Mouse (Mus musculus) ES-Bruce4 (cell line): ENCODE measurements around the gene 2310079G19Rik. TPM values are rescaled to one million over a fixed set of nuclear protein-coding genes. Genes with fewer than 3 reads are reported as not detected.

Experiments
- H3K27ac ChIP-seq: 2 replicates; pipeline ENCODE4 v1.5.1; 2012; ENCODE audit warnings: low read length, inconsistent platforms; ENCODE audit not compliant: insufficient read depth
- H3K27me3 ChIP-seq: 2 replicates; pipeline ENCODE4 v1.6.1; 2012; ENCODE audit warnings: mild to moderate bottlenecking, low read length, inconsistent platforms; ENCODE audit not compliant: control insufficient read depth, poor library complexity, insufficient read depth, severe bottlenecking
- H3K36me3 ChIP-seq: 2 replicates; pipeline ENCODE4 v1.6.1; 2012; ENCODE audit warnings: inconsistent platforms, mild to moderate bottlenecking, low read length, moderate library complexity; ENCODE audit not compliant: control insufficient read depth, poor library complexity, insufficient read depth, severe bottlenecking
- H3K4me1 ChIP-seq: one replicate; pipeline ENCODE4 v1.8.1; 2011; ENCODE audit warnings: low read length; ENCODE audit not compliant: control insufficient read depth, insufficient read depth
- H3K4me3 ChIP-seq: 2 replicates; pipeline ENCODE4 v1.5.1; 2011; ENCODE audit warnings: low read depth, mild to moderate bottlenecking, low read length
- H3K9ac ChIP-seq: 2 replicates; pipeline ENCODE4 v1.6.1; 2012; ENCODE audit warnings: low read depth, mild to moderate bottlenecking, inconsistent platforms; ENCODE audit not compliant: poor library complexity, severe bottlenecking
- H3K9me3 ChIP-seq: replicated peaks from 2 replicates; pipeline ENCODE4 v1.6.1; 2012; ENCODE audit warnings: mild to moderate bottlenecking, low read length, inconsistent platforms; ENCODE audit not compliant: control insufficient read depth, poor library complexity, insufficient read depth, severe bottlenecking
- CTCF ChIP-seq: IDR thresholded peaks from one replicate; pipeline ENCODE4 v1.8.1; 2011; ENCODE audit warnings: low read depth, low read length
- EP300 ChIP-seq: IDR thresholded peaks from 2 replicates; pipeline ENCODE4 v1.6.1; 2011; ENCODE audit warnings: low read depth, low read length; ENCODE audit not compliant: insufficient read depth
- POLR2A ChIP-seq: IDR thresholded peaks from one replicate; pipeline ENCODE4 v1.8.1; 2011; ENCODE audit warnings: low read length; ENCODE audit not compliant: insufficient read depth
- polyA plus RNA-seq: library from polyadenylated mRNA; stranded (reverse); fragments of >200 nt; gene quantifications from 2 replicates; pipeline ENCODE4 v1.2.4, GENCODE M21; 2011; ENCODE audit warnings: low read depth; ENCODE audit not compliant: missing spikeins, insufficient read depth, insufficient read length

The 2310079G19Rik gene
- polyA plus RNA-seq, 1 experiment, result not detected

DNA sequence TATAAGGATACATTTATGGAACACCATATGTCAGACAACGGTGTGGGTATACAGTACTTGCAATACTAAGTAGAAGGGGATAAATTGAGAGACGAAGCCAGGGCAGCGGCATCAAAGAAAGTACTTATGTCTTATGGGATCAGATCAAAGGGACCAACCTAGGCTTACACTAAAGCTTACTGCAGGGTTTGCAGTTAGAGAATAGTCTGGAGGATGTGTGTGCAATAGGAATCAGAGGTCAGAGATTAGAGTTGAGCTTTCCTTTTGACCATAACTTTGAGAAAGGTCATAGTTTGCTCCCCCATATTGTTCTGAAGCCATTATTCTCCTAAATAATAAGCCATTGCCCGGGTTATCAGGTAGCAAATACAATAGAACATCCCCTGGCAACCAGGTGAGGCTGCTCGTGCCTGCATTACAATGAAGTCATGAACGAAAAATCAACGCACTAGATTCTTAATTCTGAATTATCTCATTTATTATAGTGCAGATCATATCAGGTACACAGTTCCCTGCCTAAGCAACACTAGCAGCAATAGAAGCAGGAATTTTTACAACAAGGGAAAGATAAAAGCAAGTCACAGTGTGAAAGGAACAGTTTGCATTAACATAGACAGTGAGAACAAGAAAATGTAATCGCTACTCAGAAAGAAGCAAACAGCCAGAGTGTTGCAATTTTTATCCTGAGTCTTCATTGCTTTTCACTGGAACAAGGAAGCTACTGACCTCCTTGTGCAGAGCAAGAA, 19.1 kb upstream of the 2310079G19Rik start:
- Histone ChIP-seq H3K27ac (no peak overlapping the region), H3K36me3 (no peaks in the 10 kb centered on the region), H3K27me3 (no peaks in the 10 kb centered on the region), H3K9me3 (no peaks in the 10 kb centered on the region), H3K9ac (no peak overlapping the region), H3K4me3 (no peak overlapping the region), H3K4me1 (no peaks in the 10 kb centered on the region)
- TF ChIP-seq POLR2A (no peak), EP300 (no peak), CTCF (no peak)

DNA sequence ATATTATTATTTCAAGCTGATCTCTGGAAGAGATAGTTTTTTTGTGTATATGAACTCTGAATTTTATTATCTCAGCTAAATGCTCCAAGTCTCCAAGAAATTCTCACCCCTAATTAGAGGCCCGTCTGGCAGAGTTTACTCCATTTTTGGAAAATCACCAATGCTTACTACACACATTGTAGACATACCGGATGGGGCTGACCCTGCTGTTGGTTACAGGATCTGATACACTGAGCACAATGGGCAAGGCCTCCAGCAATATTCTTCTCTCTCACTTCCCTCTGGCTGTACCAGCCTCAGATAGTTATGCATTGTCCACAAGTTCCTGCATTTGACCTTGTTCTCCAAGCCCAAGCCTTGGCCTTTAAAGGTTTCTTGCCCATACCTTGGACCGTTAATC, 12.6 kb upstream of the 2310079G19Rik start:
- TF ChIP-seq POLR2A, result no peak
- no peak for TF ChIP-seq EP300
- TF ChIP-seq CTCF, result no peak

DNA sequence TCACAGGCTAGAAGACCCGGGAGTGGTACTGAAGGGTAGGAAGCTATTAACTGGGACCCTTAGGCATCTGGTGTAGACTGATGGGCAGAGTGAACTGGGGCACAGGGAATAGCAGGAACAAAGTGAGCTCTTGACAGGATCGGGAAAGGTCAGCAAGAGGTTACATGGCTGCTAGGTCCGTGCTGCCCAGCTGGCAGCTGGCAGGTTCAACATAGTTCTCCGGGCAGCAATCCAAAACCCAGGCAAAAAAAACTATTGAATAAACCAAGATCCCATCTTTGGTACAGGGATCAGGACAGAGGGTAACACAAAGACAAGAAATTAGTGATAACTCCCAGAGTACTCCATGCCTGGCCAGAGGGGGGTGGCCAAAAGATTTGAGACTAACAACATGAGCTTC, 7.7 kb upstream of the 2310079G19Rik start:
- H3K9me3 ChIP-seq, result no peaks in the 10 kb centered on the region

More for the DNA sequence above, 12.6 kb upstream of the 2310079G19Rik start:
- Histone ChIP-seq H3K36me3 (no peaks in the 10 kb centered on the region), H3K9ac (no peak overlapping the region), H3K4me3 (no peak overlapping the region), H3K27me3 (no peaks in the 10 kb centered on the region; the same call in 1 of the 2 replicates), H3K4me1 (no peaks in the 10 kb centered on the region), H3K27ac (no peak overlapping the region), H3K9me3 (no peaks in the 10 kb centered on the region)

DNA sequence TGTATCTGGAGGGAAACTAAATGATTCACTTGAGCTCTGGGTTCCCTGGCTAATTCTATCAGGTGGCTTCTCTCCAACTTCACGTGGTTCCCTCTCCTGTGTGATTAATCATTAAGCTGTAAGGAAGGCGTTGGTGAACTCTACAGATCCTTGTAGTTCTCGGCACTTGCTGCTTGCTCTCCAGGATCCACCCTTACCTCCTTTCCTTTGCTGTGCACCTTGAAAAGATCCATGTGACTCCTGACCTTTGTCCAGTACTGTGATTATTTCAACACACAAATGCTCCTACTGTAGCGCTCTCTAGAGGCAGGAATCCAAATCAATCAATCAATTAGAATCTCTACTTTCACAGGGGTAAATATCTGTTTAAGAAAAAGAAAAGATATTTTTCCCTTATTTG, 4.0 kb upstream of the 2310079G19Rik start:
- Histone ChIP-seq H3K4me1 (no peaks in the 10 kb centered on the region), H3K27me3 (no peaks in the 10 kb centered on the region; the same call in 1 of the 2 replicates), H3K27ac (no peak overlapping the region), H3K9ac (no peak overlapping the region), H3K9me3 (no peaks in the 10 kb centered on the region), H3K36me3 (no peaks in the 10 kb centered on the region), H3K4me3 (no peak overlapping the region)
- no peak for TF ChIP-seq CTCF
- no peak for TF ChIP-seq EP300
- TF ChIP-seq POLR2A, result no peak

More for the DNA sequence above, 7.7 kb upstream of the 2310079G19Rik start:
- Histone ChIP-seq H3K4me3 (no peak overlapping the region), H3K27ac (no peak overlapping the region), H3K4me1 (no peaks in the 10 kb centered on the region), H3K27me3 (no peaks in the 10 kb centered on the region; the same call in 1 of the 2 replicates), H3K9ac (no peak overlapping the region), H3K36me3 (no peaks in the 10 kb centered on the region)
- no peak for TF ChIP-seq EP300
- no peak for TF ChIP-seq POLR2A
- no peak for TF ChIP-seq CTCF

DNA sequence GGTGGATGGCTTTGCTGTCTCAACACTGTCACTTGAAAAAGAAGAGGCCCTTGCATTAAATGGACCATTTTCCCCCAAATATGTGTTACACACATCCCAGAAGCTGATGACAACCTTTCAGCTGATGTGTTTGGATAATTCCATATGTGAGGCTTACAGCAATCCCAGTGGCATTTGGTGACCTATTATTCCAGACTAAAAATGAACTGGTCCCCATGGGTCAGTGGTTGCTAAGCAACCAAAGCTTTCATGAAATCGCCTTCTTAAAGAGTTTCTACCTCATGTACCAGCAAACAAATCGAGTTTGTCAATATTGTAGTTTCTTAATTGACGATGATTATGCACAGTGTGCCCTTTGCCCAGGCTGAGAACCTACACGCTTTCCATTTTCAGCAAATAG, 14.8 kb downstream of the 2310079G19Rik start:
- no peak overlapping the region for H3K27ac ChIP-seq
- H3K4me3 ChIP-seq, result no peak overlapping the region
- no peaks in the 10 kb centered on the region for H3K4me1 ChIP-seq
- no peaks in the 10 kb centered on the region for H3K9me3 ChIP-seq
- H3K27me3 ChIP-seq, result no peaks in the 10 kb centered on the region
- H3K36me3 ChIP-seq, result no peaks in the 10 kb centered on the region
- H3K9ac ChIP-seq, result no peak overlapping the region
- TF ChIP-seq POLR2A (no peak), CTCF (no peak), EP300 (no peak)

DNA sequence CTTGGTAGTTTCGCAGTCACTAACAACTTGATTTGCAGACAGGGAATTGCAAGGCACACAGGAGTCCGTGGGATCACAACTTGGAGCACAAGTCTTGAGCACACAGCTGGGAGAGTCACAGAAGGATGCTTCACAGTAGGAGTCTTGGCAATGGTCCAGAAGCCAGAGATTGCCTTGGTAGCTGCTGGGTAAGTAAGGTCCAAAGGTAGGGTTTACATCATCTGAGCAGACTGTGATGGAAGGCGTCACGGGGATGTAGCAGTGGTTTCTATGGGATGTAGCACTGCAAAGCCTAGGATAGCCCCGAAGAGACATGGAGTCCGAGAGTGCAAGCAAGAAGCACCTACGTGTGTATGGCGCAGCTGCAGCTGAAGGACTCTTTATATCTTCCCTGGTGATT, 15.5 kb downstream of the 2310079G19Rik start, which contains the start of gene Krtap24-1:
Gene Krtap24-1, minus strand, starts transcription at position 358 of the 400 bp plus-strand sequence.
- Histone ChIP-seq H3K9ac (no peak within 1 kb of the TSS), H3K36me3 (no peaks in the 10 kb centered on the region), H3K4me3 (no peak within 1 kb of the TSS), H3K9me3 (no peaks in the 10 kb centered on the region), H3K27me3 (no peaks in the 10 kb centered on the region), H3K4me1 (no peaks in the 10 kb centered on the region), H3K27ac (no peak within 1 kb of the TSS)
- TF ChIP-seq POLR2A, result no peak
- no peak for TF ChIP-seq EP300
- no peak for TF ChIP-seq CTCF
